Mouse (Mus musculus): Measurements from ENCODE around the gene Dpp6. TPM values are rescaled to one million over a fixed set of nuclear protein-coding genes. Genes with fewer than 3 reads are reported as not detected.

Gene Dpp6
- polyA plus RNA-seq, 1 experiment from 2014 or later: 0.76 TPM

- WGBS: 75% methylated on average over 3 of the region's 3 CpGs
- H3K4me2 ChIP-seq (replicated peaks; ENCODE audit: low read depth): no peak overlapping the region
- ATAC-seq: no peak
- no peaks in the 10 kb centered on the region for H3K27me3 ChIP-seq (replicated peaks; ENCODE audit: control insufficient read depth, insufficient read depth, low read length)
- no peak overlapping the region for H3K9ac ChIP-seq (ENCODE audit: low read depth, low read length)
- H3K27ac ChIP-seq (ENCODE audit: low read depth, low read length): no peak overlapping the region
- H3K9me3 ChIP-seq (ENCODE audit: control insufficient read depth): no peaks in the 10 kb centered on the region
- H3K4me3 ChIP-seq (ENCODE audit: low read depth, low read length): no peak overlapping the region
- no peak for TF ChIP-seq CTCF (IDR thresholded peaks at IDR 0.05; ENCODE audit: low read depth)
- H3K4me1 ChIP-seq (replicated peaks; ENCODE audit: control insufficient read depth, insufficient read depth, low read length): no peaks in the 10 kb centered on the region
- H3K36me3 ChIP-seq (ENCODE audit: control insufficient read depth, insufficient read depth): no peaks in the 10 kb centered on the region
Measured at GRCm38 (mm10) chr5:27370814-27371213, 553.8 kb downstream of the Dpp6 start.

DNA sequence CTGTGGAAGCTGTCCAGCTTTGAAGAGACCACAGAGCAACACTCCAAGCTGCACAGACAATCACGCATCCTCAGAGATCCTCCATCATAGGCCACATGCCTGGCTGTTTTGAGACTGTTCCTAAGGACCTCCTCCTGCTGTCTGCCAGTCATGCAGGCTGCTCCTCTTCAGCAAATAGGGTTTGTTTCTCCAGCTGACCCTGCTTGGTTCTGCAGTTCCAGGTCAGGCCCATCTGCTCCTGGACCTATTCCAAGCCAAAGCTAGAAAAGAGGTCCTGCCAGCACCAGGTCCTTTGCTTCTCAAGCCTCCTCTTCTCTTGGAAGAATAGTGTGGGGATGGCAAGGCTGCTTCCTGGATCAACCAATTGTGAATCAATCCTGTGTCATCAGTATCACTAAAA, 556.9 kb downstream of the Dpp6 start:
- 68% methylated on average over 1 of the region's 1 CpGs for WGBS
- Histone ChIP-seq H3K9ac (ENCODE audit: low read depth, low read length) (no peak overlapping the region), H3K36me3 (ENCODE audit: control insufficient read depth, insufficient read depth) (no peaks in the 10 kb centered on the region), H3K27me3 (replicated peaks; ENCODE audit: control insufficient read depth, insufficient read depth, low read length) (no peaks in the 10 kb centered on the region), H3K4me1 (replicated peaks; ENCODE audit: control insufficient read depth, insufficient read depth, low read length) (no peaks in the 10 kb centered on the region), H3K4me2 (replicated peaks; ENCODE audit: low read depth) (no peak overlapping the region), H3K27ac (ENCODE audit: low read depth, low read length) (no peak overlapping the region), H3K4me3 (ENCODE audit: low read depth, low read length) (no peak overlapping the region), H3K9me3 (ENCODE audit: control insufficient read depth) (no peaks in the 10 kb centered on the region)
- TF ChIP-seq CTCF (IDR thresholded peaks at IDR 0.05; ENCODE audit: low read depth): no peak
- no peak for ATAC-seq

DNA sequence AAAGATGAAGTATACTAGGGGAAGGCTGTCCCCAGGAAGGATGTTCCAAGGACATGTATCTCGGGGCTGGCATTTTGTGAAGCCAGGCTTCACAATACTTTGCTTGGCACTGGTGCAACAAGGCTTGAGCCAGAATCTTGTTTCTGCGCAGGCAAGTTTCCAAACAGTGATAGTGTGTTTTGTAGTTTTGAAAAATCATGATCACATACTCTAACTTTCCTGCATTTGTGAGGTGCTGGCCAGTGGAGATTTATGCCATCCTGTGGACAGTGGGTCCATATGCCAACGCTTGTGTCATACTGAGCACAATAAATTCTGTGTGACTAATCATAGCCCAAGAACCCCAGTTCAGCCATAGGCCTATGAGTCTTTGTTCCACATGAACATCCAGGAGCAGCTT, 558.8 kb downstream of the Dpp6 start:
- no peak overlapping the region for H3K4me3 ChIP-seq (ENCODE audit: low read depth, low read length)
- no peak overlapping the region for H3K9ac ChIP-seq (ENCODE audit: low read depth, low read length)
- no peaks in the 10 kb centered on the region for H3K27me3 ChIP-seq (replicated peaks; ENCODE audit: control insufficient read depth, insufficient read depth, low read length)
- H3K36me3 ChIP-seq (ENCODE audit: control insufficient read depth, insufficient read depth): no peaks in the 10 kb centered on the region
- no peak overlapping the region for H3K4me2 ChIP-seq (replicated peaks; ENCODE audit: low read depth)
- H3K9me3 ChIP-seq (ENCODE audit: control insufficient read depth): no peaks in the 10 kb centered on the region
- H3K4me1 ChIP-seq (replicated peaks; ENCODE audit: control insufficient read depth, insufficient read depth, low read length): no peaks in the 10 kb centered on the region
- TF ChIP-seq CTCF (IDR thresholded peaks at IDR 0.05; ENCODE audit: low read depth): no peak
- no peak overlapping the region for H3K27ac ChIP-seq (ENCODE audit: low read depth, low read length)
- 87% methylated on average over 3 of the region's 3 CpGs for WGBS
- no peak for ATAC-seq

DNA sequence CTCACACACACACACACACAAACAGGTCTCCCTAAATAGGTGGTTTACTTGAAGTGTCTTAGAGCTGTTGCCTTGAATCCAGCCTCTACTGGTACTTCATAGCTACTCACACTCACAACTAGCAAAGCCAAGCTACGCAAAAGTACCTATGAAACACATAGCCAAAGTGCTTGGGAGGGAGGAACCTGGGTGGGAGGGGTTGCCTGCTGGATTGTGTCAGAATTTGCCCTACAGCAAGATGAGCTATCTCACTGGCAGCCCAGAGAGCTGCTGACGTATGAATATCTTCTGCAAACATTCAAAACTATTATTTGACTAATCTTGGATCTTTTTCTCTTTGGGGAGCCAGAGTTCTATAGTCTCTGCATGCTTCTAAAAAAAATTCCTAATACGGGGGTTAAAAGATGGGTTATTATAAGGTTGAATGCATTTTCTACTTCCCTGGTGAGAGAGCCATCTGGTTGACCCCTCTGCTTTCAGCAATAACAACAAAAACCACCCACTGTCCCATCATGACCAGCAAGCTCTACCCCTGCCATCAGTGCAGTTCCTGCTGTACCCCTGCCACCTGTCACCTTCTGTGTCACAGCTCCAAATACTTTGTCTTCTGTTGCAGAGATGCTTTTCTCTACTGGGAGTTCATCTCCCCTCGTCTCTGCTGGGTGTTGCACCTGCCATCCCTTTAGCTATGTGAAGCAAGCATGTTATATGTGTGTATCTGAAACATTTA, 563.8 kb downstream of the Dpp6 start:
- no peak for ATAC-seq
- Histone ChIP-seq H3K4me2 (replicated peaks; ENCODE audit: low read depth) (no peak overlapping the region), H3K4me3 (ENCODE audit: low read depth, low read length) (no peak overlapping the region), H3K9me3 (ENCODE audit: control insufficient read depth) (no peaks in the 10 kb centered on the region), H3K27ac (ENCODE audit: low read depth, low read length) (no peak overlapping the region), H3K9ac (ENCODE audit: low read depth, low read length) (no peak overlapping the region), H3K36me3 (ENCODE audit: control insufficient read depth, insufficient read depth) (no peaks in the 10 kb centered on the region), H3K4me1 (replicated peaks; ENCODE audit: control insufficient read depth, insufficient read depth, low read length) (no peaks in the 10 kb centered on the region), H3K27me3 (replicated peaks; ENCODE audit: control insufficient read depth, insufficient read depth, low read length) (no peaks in the 10 kb centered on the region)
- WGBS: 72% methylated on average over 4 of the region's 4 CpGs
- TF ChIP-seq CTCF (IDR thresholded peaks at IDR 0.05; ENCODE audit: low read depth): no peak

GRCm38 (mm10) chr5:27398371-27398770, 581.4 kb downstream of the Dpp6 start:
- 68% methylated on average over 3 of the region's 3 CpGs for whole genome bisulfite sequencing

DNA sequence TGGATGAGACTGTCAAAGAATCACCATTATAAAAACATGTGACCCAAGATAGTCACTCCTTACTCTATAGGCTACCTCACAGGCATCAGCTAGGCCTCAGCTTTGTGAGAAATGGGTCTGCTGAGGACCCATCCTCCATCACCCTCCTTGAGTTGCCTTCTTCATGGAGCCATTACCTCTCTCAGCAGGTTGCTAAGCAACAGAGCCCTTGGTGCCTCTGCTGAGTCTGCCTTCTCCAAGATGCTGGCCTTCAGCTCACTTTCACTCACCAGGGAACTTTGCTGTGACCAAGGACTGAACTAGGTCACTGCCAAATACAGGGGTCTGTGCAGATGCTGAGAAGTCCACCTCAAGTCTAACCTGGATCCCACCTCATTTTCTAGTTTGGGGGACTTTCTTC, 582.1 kb downstream of the Dpp6 start:
- no peaks in the 10 kb centered on the region for H3K9me3 ChIP-seq (ENCODE audit: control insufficient read depth)
- H3K27me3 ChIP-seq (replicated peaks; ENCODE audit: control insufficient read depth, insufficient read depth, low read length): no peaks in the 10 kb centered on the region
- H3K4me3 ChIP-seq (ENCODE audit: low read depth, low read length): no peak overlapping the region
- no peak overlapping the region for H3K27ac ChIP-seq (ENCODE audit: low read depth, low read length)
- H3K4me2 ChIP-seq (replicated peaks; ENCODE audit: low read depth): no peak overlapping the region
- no peak for ATAC-seq
- no peaks in the 10 kb centered on the region for H3K4me1 ChIP-seq (replicated peaks; ENCODE audit: control insufficient read depth, insufficient read depth, low read length)
- H3K36me3 ChIP-seq (ENCODE audit: control insufficient read depth, insufficient read depth): no peaks in the 10 kb centered on the region
- no peak overlapping the region for H3K9ac ChIP-seq (ENCODE audit: low read depth, low read length)
- no peak for TF ChIP-seq CTCF (IDR thresholded peaks at IDR 0.05; ENCODE audit: low read depth)

More at GRCm38 (mm10) chr5:27398371-27398770, 581.4 kb downstream of the Dpp6 start:
- no peak overlapping the region for H3K4me2 ChIP-seq (replicated peaks; ENCODE audit: low read depth)
- no peak overlapping the region for H3K4me3 ChIP-seq (ENCODE audit: low read depth, low read length)
- H3K27me3 ChIP-seq (replicated peaks; ENCODE audit: control insufficient read depth, insufficient read depth, low read length): no peaks in the 10 kb centered on the region
- no peaks in the 10 kb centered on the region for H3K36me3 ChIP-seq (ENCODE audit: control insufficient read depth, insufficient read depth)
- H3K9ac ChIP-seq (ENCODE audit: low read depth, low read length): no peak overlapping the region
- H3K9me3 ChIP-seq (ENCODE audit: control insufficient read depth): no peaks in the 10 kb centered on the region
- H3K27ac ChIP-seq (ENCODE audit: low read depth, low read length): no peak overlapping the region
- H3K4me1 ChIP-seq (replicated peaks; ENCODE audit: control insufficient read depth, insufficient read depth, low read length): no peaks in the 10 kb centered on the region
- no peak for ATAC-seq
- TF ChIP-seq CTCF (IDR thresholded peaks at IDR 0.05; ENCODE audit: low read depth): no peak

Measured in intestine, postnatal 0 days (tissue).